Mouse (Mus musculus) cerebellum, adult 8-10 months (tissue): ENCODE measurements around the gene Atp5k.
A peak's percentile ranks its signal among the peaks of the same experiment; 100 is the strongest.

Experiments used
- DNase-seq: peaks from one replicate; pipeline ENCODE4 v3.0.0; 2022

The Atp5k gene

GRCm38 (mm10) chr5:108433804-108434587 is at the start of gene Atp5k:
TSS of gene Atp5k (minus strand) at chr5:108434448.
- DNase-seq = peak; percentile 96

- DNase-seq = no peak
Observed at GRCm38 (mm10) chr5:108483006-108483405, 48.8 kb upstream of the Atp5k start.

GRCm38 (mm10) chr5:108475977-108476376 is 41.7 kb upstream of the Atp5k start:
- DNase-seq = no peak

GRCm38 (mm10) chr5:108473737-108474136 is 39.5 kb upstream of the Atp5k start:
- DNase-seq = no peak

- DNase-seq = no peak
Observed at GRCm38 (mm10) chr5:108469617-108470016, 35.4 kb upstream of the Atp5k start.

- no peak for DNase-seq
Observed at GRCm38 (mm10) chr5:108466647-108467046, 32.4 kb upstream of the Atp5k start.

- DNase-seq = no peak
Observed at GRCm38 (mm10) chr5:108465131-108465891, 31.1 kb upstream of the Atp5k start.

- DNase-seq = no peak
Observed at GRCm38 (mm10) chr5:108462446-108462845, 28.2 kb upstream of the Atp5k start.

- peak; percentile 98 for DNase-seq
Observed at GRCm38 (mm10) chr5:108461082-108462065, 27.1 kb upstream of the Atp5k start, which contains the start of gene Pcgf3. TSS of gene Pcgf3 (plus strand) at chr5:108461232.

- no peak for DNase-seq
Observed at GRCm38 (mm10) chr5:108460461-108460860, 26.2 kb upstream of the Atp5k start.

GRCm38 (mm10) chr5:108458706-108459105 is 24.5 kb upstream of the Atp5k start:
- no peak for DNase-seq

GRCm38 (mm10) chr5:108454094-108454493 is 19.8 kb upstream of the Atp5k start:
- DNase-seq = no peak

GRCm38 (mm10) chr5:108452422-108452821 is 18.2 kb upstream of the Atp5k start:
- DNase-seq = no peak

- DNase-seq = no peak
Observed at GRCm38 (mm10) chr5:108451611-108452010, 17.4 kb upstream of the Atp5k start.

GRCm38 (mm10) chr5:108450837-108451540 is 16.7 kb upstream of the Atp5k start:
- DNase-seq = no peak

- no peak for DNase-seq
Observed at GRCm38 (mm10) chr5:108448785-108449668, 14.8 kb upstream of the Atp5k start, which contains the start of gene Mfsd7a. TSS of gene Mfsd7a (minus strand) at chr5:108448891.

GRCm38 (mm10) chr5:108447857-108448256 is 13.6 kb upstream of the Atp5k start:
- DNase-seq = no peak

- no peak for DNase-seq
Observed at GRCm38 (mm10) chr5:108446973-108447372, 12.7 kb upstream of the Atp5k start.

GRCm38 (mm10) chr5:108436101-108436500 is 1.9 kb upstream of the Atp5k start:
- DNase-seq = no peak

- DNase-seq = no peak
Observed at GRCm38 (mm10) chr5:108431196-108431595, 3.1 kb downstream of the Atp5k start.

GRCm38 (mm10) chr5:108427186-108427585 is 7.1 kb downstream of the Atp5k start:
- DNase-seq = peak; percentile 63
